Mouse (Mus musculus) heart, postnatal 0 days (tissue): Measurements from ENCODE around the gene Ccdc96.

Experiments used
- CTCF ChIP-seq: IDR thresholded peaks from 2 replicates; pipeline ENCODE4 v1.5.1; 2016; ENCODE audit warnings: antibody characterized with exemption, control low read depth, low read depth
- EP300 ChIP-seq: IDR thresholded peaks from 2 replicates; pipeline ENCODE4 v1.6.1; 2016; ENCODE audit warnings: antibody characterized with exemption, low read depth

DNA sequence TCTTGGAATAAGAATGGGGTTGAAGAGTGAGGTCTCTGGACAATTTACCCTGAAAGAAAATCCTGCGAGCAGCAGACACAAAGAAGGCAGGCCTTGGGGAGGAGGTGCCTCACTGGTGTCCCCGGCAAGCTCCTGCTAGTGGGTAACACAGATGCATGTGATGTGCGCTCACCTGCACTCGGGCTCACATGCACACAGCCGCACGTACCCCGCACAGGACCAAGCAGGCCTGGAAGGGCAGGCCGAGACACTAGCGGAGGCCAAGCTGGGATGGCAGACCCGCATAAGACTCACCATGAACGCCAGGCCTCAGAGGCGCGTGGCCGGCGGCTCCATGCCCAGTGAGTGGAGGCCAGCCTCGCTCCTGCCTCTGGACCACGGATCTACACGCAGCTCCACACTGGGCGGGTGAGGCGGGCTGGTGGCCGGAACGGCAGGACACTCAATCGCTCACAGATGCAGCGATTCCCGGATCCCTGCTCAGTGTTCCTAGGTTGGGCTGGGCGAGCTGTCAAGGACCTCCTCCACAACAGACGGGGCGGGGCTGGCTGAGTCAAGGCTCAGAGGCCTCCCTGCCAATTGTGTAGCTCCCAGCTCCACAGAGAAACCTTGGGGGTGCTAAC is 45.9 kb downstream of the Ccdc96 start:
- no peak for TF ChIP-seq EP300
- no peak for TF ChIP-seq CTCF
